Mouse (Mus musculus) limb, embryonic 14.5 days (tissue): Measurements from ENCODE around the gene Frat1. TPM values are rescaled to one million over a fixed set of nuclear protein-coding genes. Genes with fewer than 3 reads are reported as not detected.

ENCODE experiments used
- ATAC-seq: fragments of 200-750 bp; cut with Nextera tagmentation; 2 replicates; pipeline ENCODE4 v1.8.0; 2017; ENCODE audit warnings: low read depth, moderate number of reproducible peaks, moderate TSS enrichment; ENCODE audit not compliant: low FRiP score
- DNase-seq: peaks from one replicate; pipeline ENCODE4 v3.0.0-alpha.2; 2015; ENCODE audit warnings: low spot score
- H3K27ac ChIP-seq: fragments of 300-500 bp; sonication (generic); replicated peaks from 2 replicates; pipeline ENCODE4 v1.5.1; 2014; ENCODE audit warnings: low read depth, mild to moderate bottlenecking, low read length, moderate library complexity, mixed read lengths
- H3K27me3 ChIP-seq: fragments of 300-500 bp; sonication (generic); 2 replicates; pipeline ENCODE4 v1.6.1; 2014; ENCODE audit warnings: low read length, mixed read lengths; ENCODE audit not compliant: control insufficient read depth, insufficient read depth
- H3K36me3 ChIP-seq: fragments of 300-500 bp; sonication (generic); 2 replicates; pipeline ENCODE4 v1.6.1; 2014; ENCODE audit warnings: mild to moderate bottlenecking, low read length, moderate library complexity, mixed read lengths; ENCODE audit not compliant: control insufficient read depth, insufficient read depth
- H3K4me1 ChIP-seq: fragments of 300-500 bp; sonication (generic); 2 replicates; pipeline ENCODE4 v1.6.1; 2014; ENCODE audit warnings: antibody characterized with exemption, low read length, mixed read lengths; ENCODE audit not compliant: control insufficient read depth, insufficient read depth
- H3K4me2 ChIP-seq: fragments of 300-500 bp; sonication (generic); replicated peaks from 2 replicates; pipeline ENCODE4 v1.6.1; 2014; ENCODE audit warnings: low read depth, mild to moderate bottlenecking, low read length, moderate library complexity; ENCODE audit not compliant: severe bottlenecking
- H3K4me3 ChIP-seq: fragments of 300-500 bp; sonication (generic); replicated peaks from 2 replicates; pipeline ENCODE4 v1.5.1; 2014; ENCODE audit warnings: low read length
- H3K9ac ChIP-seq: fragments of 300-500 bp; sonication (generic); 2 replicates; pipeline ENCODE4 v1.6.1; 2014; ENCODE audit warnings: mild to moderate bottlenecking, low read depth, low read length, moderate library complexity; ENCODE audit not compliant: severe bottlenecking
- H3K9me3 ChIP-seq: fragments of 300-500 bp; sonication (generic); 2 replicates; pipeline ENCODE4 v1.6.1; 2016; ENCODE audit warnings: low read length; ENCODE audit not compliant: control insufficient read depth
- POLR2A ChIP-seq: fragments of 200-500 bp; IDR thresholded peaks from 2 replicates; pipeline ENCODE4 v1.8.0; 2012; ENCODE audit warnings: inconsistent platforms, mild to moderate bottlenecking, moderate library complexity, borderline replicate concordance; ENCODE audit not compliant: insufficient read depth, insufficient read length; ENCODE audit errors: extremely low read depth
- WGBS: fragments of 180-500 bp; shearing (Covaris S2); extraction: QIAGEN DNeasy Blood & Tissue Kit; methylation state at CpG from one replicate; pipeline ENCODE4 v1.1.7; 2014; 5-methylcytosine and 5-hydroxymethylcytosine counted together
- polyA plus RNA-seq, 2 experiments: library from polyadenylated mRNA; depleted of rRNA in 1 of 2; stranded (reverse) in 1 of 2; unstranded in 1 of 2; fragments of >200 nt; fragmentation: Nextera tagmentation in 1 of 2; extraction: Ambion mirVana in 1 of 2; gene quantifications; 2 replicates each; pipeline versions ENCODE4 v1.2.1 to v1.2.3; 2012 to 2014

Frat1 gene
- polyA plus RNA-seq, 2 experiments: 1.5 to 4.6 TPM

DNA sequence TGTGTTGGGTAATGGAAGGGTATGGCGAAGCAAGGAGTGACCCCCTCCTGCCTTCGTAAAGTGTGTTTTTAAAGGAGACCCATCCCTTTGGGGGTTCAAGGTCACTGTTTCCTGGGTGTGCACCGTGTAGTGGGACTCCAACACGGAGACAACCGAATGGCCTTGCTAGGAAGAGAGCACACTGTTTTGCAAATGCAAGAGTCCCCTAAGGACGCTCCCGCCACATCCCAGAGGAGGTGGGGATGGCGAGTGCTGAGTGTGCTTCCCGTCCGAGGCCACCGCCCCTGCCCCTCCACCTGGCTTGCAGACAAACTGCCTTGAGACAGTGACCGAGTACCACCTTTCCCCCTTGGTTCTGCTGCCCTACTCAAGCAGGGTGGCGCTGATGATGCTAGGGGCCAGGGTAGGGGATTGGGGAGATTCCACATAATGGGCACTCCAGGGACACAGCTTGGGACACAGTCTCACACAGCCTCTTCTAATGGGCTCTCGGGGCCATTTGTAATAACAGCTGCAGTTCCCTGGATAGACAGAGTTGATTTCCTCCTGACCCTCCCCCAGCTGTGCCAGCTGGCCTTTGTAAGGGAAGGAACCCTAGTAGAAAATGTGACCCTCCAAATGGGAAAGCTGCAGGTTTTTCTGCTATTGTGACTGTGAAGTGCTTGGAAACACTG lies 2.1 kb downstream of the Frat1 start:
- WGBS: 8% methylated on average over 14 of the region's 14 CpGs
- no peak for TF ChIP-seq POLR2A
- H3K27me3 ChIP-seq: peaks cover 25% of the 10 kb centered on the region
- peak overlapping the region; percentile 98 for H3K4me2 ChIP-seq
- no peak overlapping the region for H3K27ac ChIP-seq
- H3K36me3 ChIP-seq: no peaks in the 10 kb centered on the region
- peak overlapping the region; percentile 67 for H3K4me3 ChIP-seq
- ATAC-seq (no peak), DNase-seq (no peak)
- no peak overlapping the region for H3K9ac ChIP-seq
- peaks cover 17% of the 10 kb centered on the region for H3K4me1 ChIP-seq
- H3K9me3 ChIP-seq: no peaks in the 10 kb centered on the region

DNA sequence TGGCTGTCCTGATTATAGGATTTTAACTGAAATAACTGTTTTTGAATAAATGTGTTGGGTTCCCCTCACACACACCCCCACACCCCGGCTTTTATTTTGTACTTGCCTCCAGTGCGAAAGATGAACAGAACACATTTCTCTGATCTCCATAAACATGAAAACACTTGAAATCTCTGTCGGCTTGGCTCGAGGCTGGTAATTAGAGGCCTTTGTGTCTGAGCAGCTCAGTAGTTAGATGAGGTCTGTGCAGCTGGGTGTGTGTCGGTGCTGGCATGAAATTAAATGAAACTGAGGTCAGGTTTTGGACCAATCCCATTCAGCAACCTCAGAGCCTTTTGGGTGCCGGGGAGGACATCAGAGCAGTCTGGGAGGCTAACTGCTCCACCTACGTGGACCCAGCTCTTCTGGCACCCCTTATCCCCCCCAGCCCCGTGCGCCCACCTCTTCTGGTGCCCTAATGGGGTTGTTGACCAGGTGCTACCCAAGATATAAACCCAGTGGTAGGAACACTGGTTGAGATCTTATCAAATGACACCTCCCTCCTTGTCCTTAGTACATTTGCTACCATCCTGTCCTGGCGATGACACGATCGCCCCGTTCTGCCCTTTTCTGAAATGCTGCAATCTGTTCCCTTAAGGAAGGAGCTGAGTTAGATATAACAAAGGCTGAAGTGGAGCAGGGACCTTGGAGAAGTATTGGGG lies 2.9 kb downstream of the Frat1 start:
- no peak for TF ChIP-seq POLR2A
- ATAC-seq: no peak
- Histone ChIP-seq H3K9ac (no peak overlapping the region), H3K27me3 (peaks cover 25% of the 10 kb centered on the region), H3K4me3 (no peak overlapping the region), H3K36me3 (no peaks in the 10 kb centered on the region), H3K9me3 (no peaks in the 10 kb centered on the region), H3K27ac (no peak overlapping the region), H3K4me2 (no peak overlapping the region), H3K4me1 (peaks cover 17% of the 10 kb centered on the region)
- no peak for DNase-seq
- WGBS: 63% methylated on average over 13 of the region's 13 CpGs

DNA sequence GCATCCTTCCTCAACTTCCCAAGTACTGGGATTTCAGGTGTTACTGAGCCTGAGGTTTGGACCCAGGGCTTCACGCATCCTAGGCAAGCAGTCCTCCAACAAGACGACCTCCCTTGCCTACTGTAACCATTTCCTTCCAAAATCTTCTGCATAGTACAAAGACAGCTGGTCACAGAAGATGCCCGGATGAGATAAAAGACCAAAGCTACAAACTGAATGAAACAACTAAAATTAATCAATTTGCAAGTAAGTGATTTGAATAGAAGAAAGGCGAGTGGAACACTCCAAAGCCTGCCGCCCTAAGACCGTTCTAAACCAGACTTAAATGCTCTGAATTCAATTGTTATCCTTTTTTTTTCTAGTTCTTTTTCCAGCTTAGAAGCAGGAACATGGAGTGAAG lies 5.6 kb downstream of the Frat1 start:
- TF ChIP-seq POLR2A: no peak
- WGBS: 58% methylated on average over 6 of the region's 6 CpGs
- Histone ChIP-seq H3K4me3 (no peak overlapping the region), H3K4me2 (no peak overlapping the region), H3K27ac (no peak overlapping the region), H3K27me3 (peaks cover 24% of the 10 kb centered on the region), H3K4me1 (peaks cover 14% of the 10 kb centered on the region), H3K9me3 (no peaks in the 10 kb centered on the region), H3K9ac (no peak overlapping the region), H3K36me3 (no peaks in the 10 kb centered on the region)
- DNase-seq (no peak), ATAC-seq (no peak)

DNA sequence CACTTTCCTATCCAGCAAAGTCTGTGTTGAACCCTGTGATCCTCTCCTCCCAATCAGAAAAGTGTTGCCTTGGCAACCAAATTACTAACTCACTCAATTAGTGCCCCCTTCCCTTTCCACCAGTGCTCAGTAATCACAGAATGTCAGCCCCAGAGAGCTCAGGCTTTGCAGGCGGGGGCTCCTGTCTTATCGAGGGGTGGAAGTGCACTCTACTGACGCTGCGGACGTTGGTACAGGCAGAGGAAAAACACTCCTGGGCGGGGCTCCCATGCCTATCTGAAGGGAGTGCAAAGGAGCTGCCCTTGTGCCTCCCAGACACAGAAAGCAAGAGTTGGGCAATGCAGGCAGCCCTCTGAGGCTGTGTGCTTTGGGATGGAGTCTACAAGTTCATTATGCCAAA lies 6.0 kb downstream of the Frat1 start:
- DNase-seq (no peak), ATAC-seq (no peak)
- Histone ChIP-seq H3K27ac (no peak overlapping the region), H3K4me1 (peaks cover 10% of the 10 kb centered on the region; the same call in 1 of the 2 replicates), H3K27me3 (peaks cover 19% of the 10 kb centered on the region), H3K4me3 (no peak overlapping the region), H3K9ac (no peak overlapping the region), H3K36me3 (no peaks in the 10 kb centered on the region), H3K4me2 (no peak overlapping the region), H3K9me3 (no peaks in the 10 kb centered on the region)
- WGBS: 3% methylated on average over 6 of the region's 6 CpGs
- no peak for TF ChIP-seq POLR2A

DNA sequence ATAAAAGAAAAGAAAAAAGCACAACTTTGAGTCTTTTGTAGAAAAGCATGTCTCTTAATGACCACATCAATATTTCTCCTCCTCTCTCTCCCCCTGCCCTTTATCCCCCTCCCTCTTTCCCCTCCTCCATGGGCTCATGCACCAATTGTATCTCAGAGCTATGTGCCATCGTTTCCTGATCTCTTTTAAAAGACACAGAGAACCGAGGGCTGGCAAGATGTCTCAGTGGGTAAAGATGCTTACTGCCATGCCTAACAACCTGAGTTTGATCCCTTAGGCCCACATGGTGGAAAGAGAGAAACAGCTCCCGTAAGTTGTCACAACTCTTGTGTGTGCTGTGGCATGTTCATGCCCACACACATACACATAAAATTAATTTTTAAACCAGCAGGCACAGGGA lies 6.9 kb downstream of the Frat1 start:
- no peak for TF ChIP-seq POLR2A
- 43% methylated on average over 3 of the region's 3 CpGs for WGBS
- H3K27me3 ChIP-seq: peaks cover 12% of the 10 kb centered on the region
- no peaks in the 10 kb centered on the region for H3K9me3 ChIP-seq
- no peaks in the 10 kb centered on the region for H3K36me3 ChIP-seq
- no peak overlapping the region for H3K4me3 ChIP-seq
- 0 out of 2 replicates have a peak, but pooled peaks cover 3% of the 10 kb centered on the region for H3K4me1 ChIP-seq
- DNase-seq: no peak
- no peak overlapping the region for H3K9ac ChIP-seq
- no peak for ATAC-seq
- H3K27ac ChIP-seq: no peak overlapping the region
- no peak overlapping the region for H3K4me2 ChIP-seq
